Mouse (Mus musculus): ENCODE data around the gene Cd47. TPM values are rescaled to one million over a fixed set of nuclear protein-coding genes. Genes with fewer than 3 reads are reported as not detected.

Cd47 gene
- polyA plus RNA-seq, 1 experiment from 2014 or later, result 93.0 TPM

DNA sequence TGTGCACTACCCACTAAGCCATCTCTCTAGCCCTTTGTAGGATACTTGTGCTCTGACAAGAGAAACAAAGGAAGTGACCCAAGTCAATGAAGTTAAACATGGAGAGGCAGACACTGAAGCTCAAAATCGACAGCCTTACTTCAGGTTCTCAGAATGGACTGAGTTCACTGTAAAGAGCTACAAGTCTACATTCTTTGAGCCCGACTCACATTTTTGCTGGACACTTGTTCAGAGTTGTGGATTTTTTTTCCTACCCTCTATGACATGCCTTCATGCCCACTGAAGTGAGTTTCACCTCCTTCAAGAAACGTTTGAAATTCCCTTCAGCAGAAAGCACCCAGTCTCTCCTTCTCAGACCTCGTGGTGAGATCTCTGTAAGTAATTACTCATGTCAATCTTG, 148.9 kb downstream of the Cd47 start:
- no peak overlapping the region for H3K4me3 ChIP-seq (ENCODE audit: low read length)
- no peaks in the 10 kb centered on the region for H3K36me3 ChIP-seq (ENCODE audit: control insufficient read depth, insufficient read depth)
- WGBS, result 51% methylated on average over 4 of the region's 4 CpGs
- ATAC-seq (replicated peaks; ENCODE audit: extremely low read depth, insufficient read depth, low FRiP score), result no peak
- no peak overlapping the region for H3K9ac ChIP-seq (ENCODE audit: low read length)
- H3K27me3 ChIP-seq (ENCODE audit: control insufficient read depth, insufficient read depth, low read length), result no peaks in the 10 kb centered on the region
- no peaks in the 10 kb centered on the region for H3K4me1 ChIP-seq (ENCODE audit: control insufficient read depth, insufficient read depth, low read length)
- 0 out of 2 replicates have a peak, but pooled peaks cover 3% of the 10 kb centered on the region for H3K9me3 ChIP-seq (replicated peaks; ENCODE audit: control insufficient read depth, low read length)
- no peak overlapping the region for H3K4me2 ChIP-seq (ENCODE audit: low read depth, low read length)
- H3K27ac ChIP-seq (ENCODE audit: low read length), result no peak overlapping the region

- Histone ChIP-seq H3K4me2 (ENCODE audit: low read depth, low read length) (no peak overlapping the region), H3K4me3 (ENCODE audit: low read length) (no peak overlapping the region), H3K9ac (ENCODE audit: low read length) (no peak overlapping the region), H3K4me1 (ENCODE audit: control insufficient read depth, insufficient read depth, low read length) (no peaks in the 10 kb centered on the region), H3K27me3 (ENCODE audit: control insufficient read depth, insufficient read depth, low read length) (no peaks in the 10 kb centered on the region), H3K9me3 (replicated peaks; ENCODE audit: control insufficient read depth, low read length) (0 out of 2 replicates have a peak, but pooled peaks cover 3% of the 10 kb centered on the region), H3K36me3 (ENCODE audit: control insufficient read depth, insufficient read depth) (no peaks in the 10 kb centered on the region), H3K27ac (ENCODE audit: low read length) (no peak overlapping the region)
- ATAC-seq (replicated peaks; ENCODE audit: extremely low read depth, insufficient read depth, low FRiP score), result no peak
- WGBS, result 83% methylated on average over 2 of the region's 2 CpGs
Observed at GRCm38 (mm10) chr16:49950340-49950739, 150.0 kb downstream of the Cd47 start.

DNA sequence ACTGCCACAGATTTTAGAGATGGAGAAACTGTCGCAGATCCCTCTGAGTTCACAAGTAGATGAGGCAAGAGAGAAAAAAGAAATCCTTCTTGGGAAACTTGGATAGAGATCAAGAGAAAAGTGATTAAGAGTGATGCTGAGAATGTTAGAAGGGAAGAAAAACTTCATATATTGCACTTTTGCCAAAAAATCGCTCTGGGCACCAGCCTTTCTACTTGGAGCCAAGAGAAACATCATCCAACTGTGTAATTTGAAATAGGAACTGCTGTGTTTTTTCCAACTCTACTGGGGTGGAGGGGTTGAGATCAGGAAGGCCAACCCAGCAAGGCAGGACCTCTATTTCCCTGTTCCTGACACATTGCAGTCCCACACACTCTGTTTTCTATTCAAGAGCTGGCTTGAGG, 151.0 kb downstream of the Cd47 start:
- ATAC-seq (replicated peaks; ENCODE audit: extremely low read depth, insufficient read depth, low FRiP score), result peak; percentile 55; the same call in 1 of the 2 replicates
- 72% methylated on average over 2 of the region's 2 CpGs for WGBS

DNA sequence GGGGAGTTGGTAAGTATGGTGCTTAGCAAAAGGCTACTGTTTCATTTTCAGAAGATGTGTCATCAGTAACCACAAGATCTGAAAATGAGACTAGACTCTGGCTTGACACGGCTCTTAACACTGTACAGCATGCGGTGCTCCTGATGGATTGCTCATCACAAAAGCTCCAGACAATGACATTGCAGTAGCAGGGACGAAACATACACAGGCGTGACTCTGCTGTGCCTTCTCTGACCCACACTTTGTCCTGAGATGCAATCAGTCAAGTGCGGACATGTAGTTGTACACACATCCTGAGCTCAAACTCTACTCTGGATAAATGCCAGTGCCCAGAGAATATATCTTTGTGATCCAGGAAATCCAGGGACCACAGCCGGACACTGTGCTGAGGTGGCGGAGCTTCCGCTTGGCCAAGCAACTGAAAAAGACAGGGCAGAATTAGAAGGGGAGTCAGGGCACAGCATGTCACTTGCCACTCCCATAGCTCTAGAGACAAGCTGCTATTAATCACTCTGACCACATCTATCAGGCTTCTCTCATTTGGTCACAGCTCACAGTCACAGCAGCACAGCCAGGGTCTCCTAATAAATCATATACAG, 151.7 kb downstream of the Cd47 start:
- H3K4me3 ChIP-seq (ENCODE audit: low read length), result no peak overlapping the region
- no peaks in the 10 kb centered on the region for H3K36me3 ChIP-seq (ENCODE audit: control insufficient read depth, insufficient read depth)
- H3K27ac ChIP-seq (ENCODE audit: low read length), result peak overlapping the region; percentile 62
- ATAC-seq (replicated peaks; ENCODE audit: extremely low read depth, insufficient read depth, low FRiP score), result peak; percentile 43
- 54% methylated on average over 8 of the region's 8 CpGs for WGBS
- H3K27me3 ChIP-seq (ENCODE audit: control insufficient read depth, insufficient read depth, low read length), result no peaks in the 10 kb centered on the region
- H3K4me1 ChIP-seq (ENCODE audit: control insufficient read depth, insufficient read depth, low read length), result no peaks in the 10 kb centered on the region
- H3K9me3 ChIP-seq (replicated peaks; ENCODE audit: control insufficient read depth, low read length), result 0 out of 2 replicates have a peak, but pooled peaks cover 3% of the 10 kb centered on the region
- H3K4me2 ChIP-seq (ENCODE audit: low read depth, low read length), result no peak overlapping the region
- no peak overlapping the region for H3K9ac ChIP-seq (ENCODE audit: low read length)

More for the DNA sequence above, 151.0 kb downstream of the Cd47 start:
- no peaks in the 10 kb centered on the region for H3K4me1 ChIP-seq (ENCODE audit: control insufficient read depth, insufficient read depth, low read length)
- no peaks in the 10 kb centered on the region for H3K27me3 ChIP-seq (ENCODE audit: control insufficient read depth, insufficient read depth, low read length)
- H3K4me2 ChIP-seq (ENCODE audit: low read depth, low read length), result no peak overlapping the region
- no peaks in the 10 kb centered on the region for H3K36me3 ChIP-seq (ENCODE audit: control insufficient read depth, insufficient read depth)
- no peak overlapping the region for H3K4me3 ChIP-seq (ENCODE audit: low read length)
- H3K9me3 ChIP-seq (replicated peaks; ENCODE audit: control insufficient read depth, low read length), result 0 out of 2 replicates have a peak, but pooled peaks cover 3% of the 10 kb centered on the region
- peak overlapping the region; percentile 62 for H3K27ac ChIP-seq (ENCODE audit: low read length)
- no peak overlapping the region for H3K9ac ChIP-seq (ENCODE audit: low read length)

- Histone ChIP-seq H3K4me3 (ENCODE audit: low read length) (no peak overlapping the region), H3K4me2 (ENCODE audit: low read depth, low read length) (no peak overlapping the region), H3K9me3 (replicated peaks; ENCODE audit: control insufficient read depth, low read length) (0 out of 2 replicates have a peak, but pooled peaks cover 3% of the 10 kb centered on the region), H3K4me1 (ENCODE audit: control insufficient read depth, insufficient read depth, low read length) (no peaks in the 10 kb centered on the region), H3K9ac (ENCODE audit: low read length) (no peak overlapping the region), H3K27me3 (ENCODE audit: control insufficient read depth, insufficient read depth, low read length) (no peaks in the 10 kb centered on the region), H3K36me3 (ENCODE audit: control insufficient read depth, insufficient read depth) (no peaks in the 10 kb centered on the region), H3K27ac (ENCODE audit: low read length) (peak overlapping the region; percentile 58)
- peak; percentile 66 for ATAC-seq (replicated peaks; ENCODE audit: extremely low read depth, insufficient read depth, low FRiP score)
- WGBS, result 48% methylated on average over 3 of the region's 3 CpGs
Observed at GRCm38 (mm10) chr16:49953817-49954216, 153.5 kb downstream of the Cd47 start.

- H3K4me1 ChIP-seq (ENCODE audit: control insufficient read depth, insufficient read depth, low read length), result no peaks in the 10 kb centered on the region
- H3K36me3 ChIP-seq (ENCODE audit: control insufficient read depth, insufficient read depth), result no peaks in the 10 kb centered on the region
- H3K27me3 ChIP-seq (ENCODE audit: control insufficient read depth, insufficient read depth, low read length), result no peaks in the 10 kb centered on the region
- 89% methylated on average over 10 of the region's 10 CpGs for WGBS
- no peak for ATAC-seq (replicated peaks; ENCODE audit: extremely low read depth, insufficient read depth, low FRiP score)
- no peak overlapping the region for H3K4me3 ChIP-seq (ENCODE audit: low read length)
- 0 out of 2 replicates have a peak, but pooled peaks cover 3% of the 10 kb centered on the region for H3K9me3 ChIP-seq (replicated peaks; ENCODE audit: control insufficient read depth, low read length)
- no peak overlapping the region for H3K27ac ChIP-seq (ENCODE audit: low read length)
- no peak overlapping the region for H3K9ac ChIP-seq (ENCODE audit: low read length)
- H3K4me2 ChIP-seq (ENCODE audit: low read depth, low read length), result no peak overlapping the region
Observed at GRCm38 (mm10) chr16:49954909-49955308, 154.6 kb downstream of the Cd47 start.

DNA sequence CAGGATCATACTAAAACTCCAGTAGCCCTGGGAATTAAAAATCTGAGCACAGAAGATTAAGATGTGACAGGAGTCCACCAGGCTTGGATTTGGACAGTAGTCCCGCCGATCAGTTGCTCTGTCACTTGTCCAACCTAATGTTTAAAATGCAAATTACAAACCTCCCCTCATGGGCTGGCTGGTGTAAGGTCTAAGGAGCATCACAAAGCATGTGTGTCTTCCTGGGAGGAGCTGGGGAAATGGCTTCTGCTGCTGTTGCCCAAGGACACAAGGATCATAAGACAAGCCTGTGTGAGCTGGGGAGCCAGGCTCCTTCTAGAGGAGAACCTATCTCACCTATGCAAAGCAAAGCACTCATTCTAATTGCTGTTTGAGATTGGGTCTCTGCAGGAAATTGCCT, 155.0 kb downstream of the Cd47 start:
- no peak overlapping the region for H3K4me2 ChIP-seq (ENCODE audit: low read depth, low read length)
- H3K9me3 ChIP-seq (replicated peaks; ENCODE audit: control insufficient read depth, low read length), result 0 out of 2 replicates have a peak, but pooled peaks cover 3% of the 10 kb centered on the region
- no peak for ATAC-seq (replicated peaks; ENCODE audit: extremely low read depth, insufficient read depth, low FRiP score)
- no peaks in the 10 kb centered on the region for H3K36me3 ChIP-seq (ENCODE audit: control insufficient read depth, insufficient read depth)
- no peaks in the 10 kb centered on the region for H3K27me3 ChIP-seq (ENCODE audit: control insufficient read depth, insufficient read depth, low read length)
- no peak overlapping the region for H3K4me3 ChIP-seq (ENCODE audit: low read length)
- no peak overlapping the region for H3K27ac ChIP-seq (ENCODE audit: low read length)
- no peaks in the 10 kb centered on the region for H3K4me1 ChIP-seq (ENCODE audit: control insufficient read depth, insufficient read depth, low read length)
- no peak overlapping the region for H3K9ac ChIP-seq (ENCODE audit: low read length)
- 86% methylated on average over 2 of the region's 2 CpGs for WGBS

DNA sequence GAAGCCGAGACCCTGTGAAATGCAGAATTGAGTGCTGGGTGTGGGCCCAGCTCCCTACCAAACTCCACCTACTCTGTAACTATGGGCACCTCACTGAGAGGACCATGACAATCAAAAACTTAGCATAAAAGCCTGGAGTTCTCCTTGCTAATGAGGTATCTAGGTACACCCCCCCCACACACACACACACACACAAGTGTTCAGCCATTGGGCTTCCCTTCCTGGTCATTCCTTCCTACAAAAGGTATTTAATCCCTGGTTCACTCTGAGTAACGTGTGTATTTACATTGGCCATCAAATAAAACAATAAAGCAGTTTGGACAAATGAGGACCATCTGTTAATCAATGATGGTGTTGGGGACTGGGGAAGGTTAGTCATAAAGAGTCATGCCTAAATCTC, 155.6 kb downstream of the Cd47 start:
- no peak for ATAC-seq (replicated peaks; ENCODE audit: extremely low read depth, insufficient read depth, low FRiP score)
- no peak overlapping the region for H3K9ac ChIP-seq (ENCODE audit: low read length)
- H3K9me3 ChIP-seq (replicated peaks; ENCODE audit: control insufficient read depth, low read length), result no peaks in the 10 kb centered on the region
- H3K4me1 ChIP-seq (ENCODE audit: control insufficient read depth, insufficient read depth, low read length), result no peaks in the 10 kb centered on the region
- WGBS, result 88% methylated on average over 2 of the region's 2 CpGs
- H3K36me3 ChIP-seq (ENCODE audit: control insufficient read depth, insufficient read depth), result no peaks in the 10 kb centered on the region
- no peak overlapping the region for H3K4me2 ChIP-seq (ENCODE audit: low read depth, low read length)
- H3K27ac ChIP-seq (ENCODE audit: low read length), result no peak overlapping the region
- no peak overlapping the region for H3K4me3 ChIP-seq (ENCODE audit: low read length)
- no peaks in the 10 kb centered on the region for H3K27me3 ChIP-seq (ENCODE audit: control insufficient read depth, insufficient read depth, low read length)

DNA sequence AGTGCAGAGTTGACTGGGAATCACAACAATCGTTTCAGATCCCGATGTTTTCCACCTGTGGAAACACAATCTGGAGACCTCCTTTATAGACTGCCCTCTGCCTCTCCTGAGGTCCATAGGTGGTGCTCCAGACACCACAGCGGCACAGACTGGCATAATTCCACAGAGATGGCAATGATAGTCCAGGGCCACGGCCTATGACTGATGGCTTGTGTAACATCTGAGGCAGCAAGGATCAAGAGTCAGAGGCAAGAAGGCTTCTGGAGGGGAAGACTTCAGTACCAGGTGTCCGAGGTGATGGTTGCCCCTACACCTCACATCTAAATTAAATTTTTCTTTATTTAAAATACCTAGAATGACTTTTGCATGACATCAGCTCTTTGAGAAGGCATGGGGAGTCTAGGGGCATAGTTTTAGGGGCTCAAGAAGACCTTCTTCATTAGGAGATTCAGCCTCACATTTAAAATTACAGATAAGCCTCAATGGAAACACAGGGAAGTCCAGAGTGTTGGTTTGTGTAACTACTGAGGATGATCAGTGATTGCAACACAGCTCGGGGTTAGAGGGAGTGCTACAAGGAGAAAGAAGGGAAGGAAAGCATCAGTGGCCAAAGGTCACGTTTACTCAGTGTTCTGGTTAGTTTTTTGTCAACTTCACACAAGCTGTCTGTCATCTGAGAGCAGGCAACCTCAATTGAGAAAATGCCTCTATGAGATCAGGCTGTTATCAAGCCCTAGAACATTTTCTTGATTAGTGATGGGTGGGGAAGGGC, 156.4 kb downstream of the Cd47 start:
- H3K4me3 ChIP-seq (ENCODE audit: low read length), result no peak overlapping the region
- H3K9me3 ChIP-seq (replicated peaks; ENCODE audit: control insufficient read depth, low read length), result no peaks in the 10 kb centered on the region
- no peak for ATAC-seq (replicated peaks; ENCODE audit: extremely low read depth, insufficient read depth, low FRiP score)
- H3K4me2 ChIP-seq (ENCODE audit: low read depth, low read length), result no peak overlapping the region
- H3K27ac ChIP-seq (ENCODE audit: low read length), result no peak overlapping the region
- no peaks in the 10 kb centered on the region for H3K36me3 ChIP-seq (ENCODE audit: control insufficient read depth, insufficient read depth)
- 81% methylated on average over 7 of the region's 7 CpGs for WGBS
- H3K27me3 ChIP-seq (ENCODE audit: control insufficient read depth, insufficient read depth, low read length), result no peaks in the 10 kb centered on the region
- H3K4me1 ChIP-seq (ENCODE audit: control insufficient read depth, insufficient read depth, low read length), result no peaks in the 10 kb centered on the region
- H3K9ac ChIP-seq (ENCODE audit: low read length), result no peak overlapping the region

All from heart, embryonic 16.5 days (tissue).